Mouse (Mus musculus) erythroid progenitor cell, adult 5-6 weeks (primary cell): ENCODE measurements around the gene Ptpn21. TPM values are rescaled to one million over a fixed set of nuclear protein-coding genes. Genes with fewer than 3 reads are reported as not detected.

Experiments used
- ATAC-seq: replicated peaks from 2 replicates; pipeline ENCODE4 v1.8.0; 2016; ENCODE audit warnings: moderate number of reproducible peaks, mild to moderate bottlenecking, moderate TSS enrichment, inconsistent platforms; ENCODE audit not compliant: poor library complexity, low FRiP score, severe bottlenecking
- total RNA-seq, 2 experiments: library from RNA; stranded (forward) in 1 of 2; stranded (reverse) in 1 of 2; fragments of 150-400 nt in 1 of 2; fragments of 186-747, 209-891 nt in 1 of 2; gene quantifications; 2 replicates each; pipeline versions ENCODE4 v1.2.3 to v1.2.4; 2015 to 2017; ENCODE audit warnings: low replicate concordance in 2 of 2

Gene Ptpn21
- total RNA-seq, 2 experiments from 2014 or later, result 3.7 to 7.5 TPM

GRCm38 (mm10) chr12:98726078-98726477 lies 11.1 kb downstream of the Ptpn21 start:
- no peak for ATAC-seq

GRCm38 (mm10) chr12:98724976-98725375 lies 12.2 kb downstream of the Ptpn21 start:
- ATAC-seq, result no peak

- ATAC-seq, result no peak
Measured at GRCm38 (mm10) chr12:98724224-98724623, 13.0 kb downstream of the Ptpn21 start.

GRCm38 (mm10) chr12:98721030-98721429 lies 16.2 kb downstream of the Ptpn21 start:
- no peak for ATAC-seq

- no peak for ATAC-seq
Measured at GRCm38 (mm10) chr12:98720628-98721027, 16.6 kb downstream of the Ptpn21 start.

- no peak for ATAC-seq
Measured at GRCm38 (mm10) chr12:98716142-98716541, 21.1 kb downstream of the Ptpn21 start.

- no peak for ATAC-seq
Measured at GRCm38 (mm10) chr12:98714757-98715156, 22.4 kb downstream of the Ptpn21 start.

- no peak for ATAC-seq
Measured at GRCm38 (mm10) chr12:98713621-98714103, 23.5 kb downstream of the Ptpn21 start.

- no peak for ATAC-seq
Measured at GRCm38 (mm10) chr12:98712819-98713218, 24.4 kb downstream of the Ptpn21 start.

GRCm38 (mm10) chr12:98703961-98704360 lies 33.2 kb downstream of the Ptpn21 start:
- no peak for ATAC-seq

- no peak for ATAC-seq
Measured at GRCm38 (mm10) chr12:98703554-98703953, 33.7 kb downstream of the Ptpn21 start.

GRCm38 (mm10) chr12:98701564-98701963 lies 35.6 kb downstream of the Ptpn21 start:
- ATAC-seq, result no peak

- no peak for ATAC-seq
Measured at GRCm38 (mm10) chr12:98697202-98697601, 40.0 kb downstream of the Ptpn21 start.

GRCm38 (mm10) chr12:98690230-98690629 lies 47.0 kb downstream of the Ptpn21 start:
- ATAC-seq, result no peak

GRCm38 (mm10) chr12:98683574-98683973 lies 53.6 kb downstream of the Ptpn21 start:
- no peak for ATAC-seq

- ATAC-seq, result no peak
Measured at GRCm38 (mm10) chr12:98683171-98683570, 54.0 kb downstream of the Ptpn21 start.

- ATAC-seq, result no peak
Measured at GRCm38 (mm10) chr12:98682196-98682595, 55.0 kb downstream of the Ptpn21 start.

- ATAC-seq, result no peak
Measured at GRCm38 (mm10) chr12:98679906-98680305, 57.3 kb downstream of the Ptpn21 start.

GRCm38 (mm10) chr12:98677336-98677735 lies 59.9 kb downstream of the Ptpn21 start:
- no peak for ATAC-seq

GRCm38 (mm10) chr12:98676861-98677260 lies 60.3 kb downstream of the Ptpn21 start:
- ATAC-seq, result no peak

- peak; percentile 84 for ATAC-seq
Measured at GRCm38 (mm10) chr12:98674627-98675143, 62.5 kb downstream of the Ptpn21 start.

- no peak for ATAC-seq
Measured at GRCm38 (mm10) chr12:98673879-98674278, 63.3 kb downstream of the Ptpn21 start.
